Mouse (Mus musculus): ENCODE measurements around the gene Lgi4.
A peak's percentile ranks its signal among the peaks of the same experiment; 100 is the strongest.

DNA sequence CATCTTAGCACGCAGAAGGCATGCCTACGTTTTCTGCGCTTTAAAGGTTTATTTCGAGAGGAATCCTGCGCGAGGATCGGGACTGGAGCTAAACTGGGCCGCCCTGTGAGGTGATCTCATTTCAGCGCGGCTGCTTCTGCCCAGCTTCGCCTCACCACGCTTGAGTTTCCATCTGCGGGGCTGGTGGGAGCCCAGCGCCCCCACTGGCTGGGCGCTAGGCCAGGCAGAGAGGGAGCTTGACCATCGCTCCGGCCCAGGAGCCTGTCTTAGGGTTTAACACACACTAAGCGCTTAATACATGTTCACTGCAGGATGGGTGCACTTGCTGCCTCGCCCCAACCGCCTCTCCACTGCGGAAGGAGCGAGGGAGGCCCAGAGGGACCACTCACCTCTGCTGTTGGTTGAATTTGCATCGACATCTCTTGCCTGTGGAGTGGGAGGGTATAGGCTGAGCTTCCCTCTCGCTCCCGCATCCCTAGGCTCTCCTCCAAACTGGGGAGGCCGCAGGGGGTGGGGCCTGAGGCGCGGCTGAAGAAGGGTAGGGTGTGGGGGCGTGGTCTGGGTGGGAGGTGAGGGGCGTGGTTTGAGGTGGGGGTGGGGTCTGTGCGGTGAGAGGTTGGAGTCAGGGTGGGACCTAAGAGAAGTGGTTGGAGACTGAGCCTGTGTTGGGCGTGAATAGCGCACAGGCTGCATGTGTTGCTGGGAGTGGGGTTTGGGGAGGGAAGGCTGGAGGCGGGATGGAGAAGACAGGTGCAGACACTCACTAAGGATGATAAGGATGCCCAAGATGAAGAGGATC lies 6.3 kb upstream of the Lgi4 start:
- no peak for TF ChIP-seq CTCF (IDR thresholded peaks at IDR 0.05; ENCODE audit: low read depth, low read length)
- TF ChIP-seq POLR2A (IDR thresholded peaks at IDR 0.05; ENCODE audit: extremely low read depth, insufficient read depth, low read length): 0 out of 2 replicates have a peak, but pooled peaks have one; percentile 20
